Mouse (Mus musculus): ENCODE measurements around the gene Tekt3. TPM values are rescaled to one million over a fixed set of nuclear protein-coding genes. Genes with fewer than 3 reads are reported as not detected.
A peak's percentile ranks its signal among the peaks of the same experiment; 100 is the strongest.

Tekt3 gene
- polyA plus RNA-seq, 1 experiment from 2014 or later: not detected

DNA sequence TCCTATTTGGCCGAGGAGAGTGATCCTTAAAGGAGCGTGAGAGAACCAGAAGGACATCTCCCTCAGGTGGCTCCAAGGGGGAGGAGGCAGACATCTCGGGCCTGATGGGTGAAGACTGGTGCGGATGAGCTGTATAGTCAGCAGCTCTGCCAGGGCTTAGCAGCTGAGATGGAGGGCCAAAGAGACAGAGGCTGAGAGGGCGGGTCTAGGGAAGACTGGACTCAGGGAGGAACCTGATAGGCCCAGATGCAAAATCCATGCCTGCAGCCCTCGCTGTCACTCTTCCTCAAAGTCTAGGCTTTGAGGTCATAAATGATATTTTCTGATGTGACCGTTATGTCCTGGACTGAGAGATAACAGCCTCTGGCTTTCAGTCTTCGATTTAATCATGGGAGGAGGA lies 65.5 kb downstream of the Tekt3 start:
- H3K9me3 ChIP-seq (replicated peaks; ENCODE audit: control insufficient read depth, low read length, poor library complexity, severe bottlenecking): no peaks in the 10 kb centered on the region
- 82% methylated on average over 8 of the region's 8 CpGs for WGBS
- no peak for ATAC-seq
- no peak overlapping the region for H3K27ac ChIP-seq (ENCODE audit: low read length)
- H3K9ac ChIP-seq (ENCODE audit: low read depth, low read length): no peak overlapping the region
- H3K4me3 ChIP-seq (ENCODE audit: low read depth, low read length): no peak overlapping the region
- no peak overlapping the region for H3K4me2 ChIP-seq (ENCODE audit: low read length)
- no peaks in the 10 kb centered on the region for H3K36me3 ChIP-seq (ENCODE audit: control insufficient read depth, insufficient read depth, low read length)
- peaks cover 27% of the 10 kb centered on the region for H3K27me3 ChIP-seq (ENCODE audit: control insufficient read depth, insufficient read depth, low read depth, low read length)
- H3K4me1 ChIP-seq (ENCODE audit: control insufficient read depth, insufficient read depth, low read length): peaks cover 13% of the 10 kb centered on the region; the same call in 1 of the 2 replicates

DNA sequence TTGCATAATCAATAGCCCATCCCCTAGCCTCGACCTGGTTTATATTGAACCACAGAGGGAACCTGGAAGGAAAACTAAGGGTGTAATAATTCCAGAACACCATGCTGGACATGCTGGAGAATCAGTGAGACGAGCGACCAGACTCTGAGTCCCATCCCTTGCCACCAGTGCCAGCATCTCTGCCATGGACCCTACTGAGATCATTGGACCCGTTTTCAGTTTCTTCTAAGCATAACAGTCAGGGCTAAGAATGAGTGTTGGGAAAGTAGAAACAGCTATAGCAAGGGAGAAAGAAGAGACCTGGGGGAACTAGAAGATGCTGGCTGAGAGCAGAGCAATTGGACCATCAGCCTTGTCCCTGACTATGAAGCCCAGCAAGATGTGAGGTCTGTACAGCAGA lies 66.1 kb downstream of the Tekt3 start:
- Histone ChIP-seq H3K36me3 (ENCODE audit: control insufficient read depth, insufficient read depth, low read length) (no peaks in the 10 kb centered on the region), H3K9ac (ENCODE audit: low read depth, low read length) (no peak overlapping the region), H3K4me1 (ENCODE audit: control insufficient read depth, insufficient read depth, low read length) (peaks cover 18% of the 10 kb centered on the region), H3K27me3 (ENCODE audit: control insufficient read depth, insufficient read depth, low read depth, low read length) (peaks cover 33% of the 10 kb centered on the region), H3K27ac (ENCODE audit: low read length) (no peak overlapping the region), H3K4me3 (ENCODE audit: low read depth, low read length) (no peak overlapping the region), H3K4me2 (ENCODE audit: low read length) (no peak overlapping the region), H3K9me3 (replicated peaks; ENCODE audit: control insufficient read depth, low read length, poor library complexity, severe bottlenecking) (no peaks in the 10 kb centered on the region)
- 81% methylated on average over 4 of the region's 4 CpGs for WGBS
- no peak for ATAC-seq

DNA sequence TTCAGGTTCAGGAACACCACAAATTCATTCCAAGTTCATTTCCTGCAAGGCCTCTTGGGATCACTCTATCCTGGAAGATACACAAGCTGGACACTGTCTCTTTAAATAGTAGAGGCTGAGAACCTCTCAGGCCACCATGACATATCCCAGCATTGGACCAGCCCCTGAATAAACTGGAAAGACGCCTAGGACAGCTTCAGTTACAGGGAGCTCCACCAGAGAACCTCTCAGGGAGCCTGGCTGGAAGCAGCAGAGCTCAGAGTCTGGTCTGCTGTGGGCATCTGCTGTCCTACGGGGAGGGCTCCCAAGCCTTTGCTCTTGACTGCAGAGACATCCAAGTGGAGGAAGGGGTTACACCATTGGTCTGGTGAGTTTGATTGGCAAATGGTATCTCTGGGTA lies 67.3 kb downstream of the Tekt3 start, which contains the start of gene Pmp22:
TSS of gene Pmp22 (plus strand) at position 199 of the 400 bp plus-strand sequence.
- no peak for ATAC-seq
- Histone ChIP-seq H3K4me2 (ENCODE audit: low read length) (no peak within 1 kb of the TSS), H3K4me3 (ENCODE audit: low read depth, low read length) (no peak within 1 kb of the TSS), H3K9ac (ENCODE audit: low read depth, low read length) (no peak within 1 kb of the TSS), H3K27me3 (ENCODE audit: control insufficient read depth, insufficient read depth, low read depth, low read length) (peaks cover 41% of the 10 kb centered on the region), H3K36me3 (ENCODE audit: control insufficient read depth, insufficient read depth, low read length) (no peaks in the 10 kb centered on the region), H3K9me3 (replicated peaks; ENCODE audit: control insufficient read depth, low read length, poor library complexity, severe bottlenecking) (no peaks in the 10 kb centered on the region), H3K4me1 (ENCODE audit: control insufficient read depth, insufficient read depth, low read length) (peaks cover 21% of the 10 kb centered on the region), H3K27ac (ENCODE audit: low read length) (no peak within 1 kb of the TSS)
- 76% methylated on average over 2 of the region's 2 CpGs for WGBS

DNA sequence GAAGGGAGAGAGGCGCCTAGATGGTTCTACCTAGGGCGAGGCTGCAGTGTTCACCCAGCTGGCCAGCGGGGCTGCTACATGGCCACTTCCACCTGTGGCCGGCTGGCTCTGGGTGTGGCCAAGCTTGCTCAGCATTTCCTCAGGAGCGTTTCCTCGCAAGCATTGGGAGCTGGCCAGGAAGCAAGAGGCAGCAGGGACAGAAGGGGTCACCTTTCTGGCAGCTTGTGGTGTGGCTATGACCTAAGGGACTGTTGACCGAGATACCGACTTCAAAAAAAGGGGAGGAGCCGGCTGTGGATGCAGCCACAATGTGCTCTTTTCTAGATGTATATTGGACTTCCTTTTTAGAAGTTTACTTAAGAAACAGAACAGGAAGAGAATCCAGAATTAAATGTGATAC lies 67.9 kb downstream of the Tekt3 start:
- 59% methylated on average over 9 of the region's 9 CpGs for WGBS
- no peak overlapping the region for H3K4me3 ChIP-seq (ENCODE audit: low read depth, low read length)
- H3K27me3 ChIP-seq (ENCODE audit: control insufficient read depth, insufficient read depth, low read depth, low read length): peaks cover 47% of the 10 kb centered on the region
- no peak overlapping the region for H3K4me2 ChIP-seq (ENCODE audit: low read length)
- no peaks in the 10 kb centered on the region for H3K36me3 ChIP-seq (ENCODE audit: control insufficient read depth, insufficient read depth, low read length)
- H3K9ac ChIP-seq (ENCODE audit: low read depth, low read length): no peak overlapping the region
- no peaks in the 10 kb centered on the region for H3K9me3 ChIP-seq (replicated peaks; ENCODE audit: control insufficient read depth, low read length, poor library complexity, severe bottlenecking)
- ATAC-seq: no peak
- H3K27ac ChIP-seq (ENCODE audit: low read length): no peak overlapping the region
- H3K4me1 ChIP-seq (ENCODE audit: control insufficient read depth, insufficient read depth, low read length): peaks cover 21% of the 10 kb centered on the region

DNA sequence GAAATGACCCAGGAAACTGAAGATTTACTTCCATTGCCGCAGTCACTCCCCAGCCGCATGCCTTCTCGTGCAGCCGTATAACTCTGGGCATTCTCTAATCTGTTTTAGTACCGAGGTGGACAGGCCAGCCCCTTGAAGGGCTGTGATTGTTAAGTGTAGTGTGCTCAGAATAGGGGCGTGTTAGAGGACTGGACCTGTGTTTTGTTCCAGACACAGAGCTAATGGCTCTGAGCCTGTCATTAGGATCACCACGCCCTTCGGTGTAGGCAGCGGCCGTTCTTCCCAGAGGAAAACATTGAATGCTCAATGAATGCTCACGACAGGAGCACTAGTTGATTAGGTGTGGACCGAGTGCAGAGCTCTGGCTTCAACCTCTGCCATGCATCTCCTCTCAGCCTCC lies 68.4 kb downstream of the Tekt3 start:
- no peak overlapping the region for H3K4me2 ChIP-seq (ENCODE audit: low read length)
- no peak overlapping the region for H3K4me3 ChIP-seq (ENCODE audit: low read depth, low read length)
- no peaks in the 10 kb centered on the region for H3K36me3 ChIP-seq (ENCODE audit: control insufficient read depth, insufficient read depth, low read length)
- H3K9ac ChIP-seq (ENCODE audit: low read depth, low read length): no peak overlapping the region
- no peak for ATAC-seq
- H3K4me1 ChIP-seq (ENCODE audit: control insufficient read depth, insufficient read depth, low read length): peaks cover 21% of the 10 kb centered on the region
- WGBS: 65% methylated on average over 12 of the region's 12 CpGs
- H3K27ac ChIP-seq (ENCODE audit: low read length): no peak overlapping the region
- peaks cover 48% of the 10 kb centered on the region for H3K27me3 ChIP-seq (ENCODE audit: control insufficient read depth, insufficient read depth, low read depth, low read length)
- H3K9me3 ChIP-seq (replicated peaks; ENCODE audit: control insufficient read depth, low read length, poor library complexity, severe bottlenecking): no peaks in the 10 kb centered on the region

DNA sequence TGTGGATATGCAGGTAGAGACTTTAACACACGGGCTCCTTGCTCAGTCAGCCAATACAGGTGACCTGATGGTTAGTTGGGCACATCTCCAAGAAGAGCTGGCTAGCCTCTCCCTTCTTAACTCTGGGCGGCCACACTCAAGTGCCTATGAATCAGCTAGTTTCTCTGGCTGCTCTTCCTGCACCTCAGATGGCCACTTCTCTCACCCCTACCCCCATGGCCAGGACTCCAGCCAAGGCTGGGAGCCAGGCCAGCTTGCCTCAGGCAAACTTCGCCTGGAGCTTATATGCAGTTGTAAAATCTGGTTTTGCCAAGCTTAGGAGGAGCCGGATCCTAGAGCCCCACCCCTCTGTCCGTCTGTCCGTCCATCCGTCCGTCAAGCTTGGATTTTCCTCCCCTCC lies 69.0 kb downstream of the Tekt3 start:
- no peak for ATAC-seq
- H3K4me1 ChIP-seq (ENCODE audit: control insufficient read depth, insufficient read depth, low read length): peaks cover 21% of the 10 kb centered on the region
- no peak overlapping the region for H3K9ac ChIP-seq (ENCODE audit: low read depth, low read length)
- peaks cover 48% of the 10 kb centered on the region for H3K27me3 ChIP-seq (ENCODE audit: control insufficient read depth, insufficient read depth, low read depth, low read length)
- no peak overlapping the region for H3K27ac ChIP-seq (ENCODE audit: low read length)
- no peaks in the 10 kb centered on the region for H3K36me3 ChIP-seq (ENCODE audit: control insufficient read depth, insufficient read depth, low read length)
- H3K9me3 ChIP-seq (replicated peaks; ENCODE audit: control insufficient read depth, low read length, poor library complexity, severe bottlenecking): no peaks in the 10 kb centered on the region
- no peak overlapping the region; the same call in 1 of the 2 replicates for H3K4me2 ChIP-seq (ENCODE audit: low read length)
- no peak overlapping the region for H3K4me3 ChIP-seq (ENCODE audit: low read depth, low read length)
- 45% methylated on average over 8 of the region's 8 CpGs for WGBS

DNA sequence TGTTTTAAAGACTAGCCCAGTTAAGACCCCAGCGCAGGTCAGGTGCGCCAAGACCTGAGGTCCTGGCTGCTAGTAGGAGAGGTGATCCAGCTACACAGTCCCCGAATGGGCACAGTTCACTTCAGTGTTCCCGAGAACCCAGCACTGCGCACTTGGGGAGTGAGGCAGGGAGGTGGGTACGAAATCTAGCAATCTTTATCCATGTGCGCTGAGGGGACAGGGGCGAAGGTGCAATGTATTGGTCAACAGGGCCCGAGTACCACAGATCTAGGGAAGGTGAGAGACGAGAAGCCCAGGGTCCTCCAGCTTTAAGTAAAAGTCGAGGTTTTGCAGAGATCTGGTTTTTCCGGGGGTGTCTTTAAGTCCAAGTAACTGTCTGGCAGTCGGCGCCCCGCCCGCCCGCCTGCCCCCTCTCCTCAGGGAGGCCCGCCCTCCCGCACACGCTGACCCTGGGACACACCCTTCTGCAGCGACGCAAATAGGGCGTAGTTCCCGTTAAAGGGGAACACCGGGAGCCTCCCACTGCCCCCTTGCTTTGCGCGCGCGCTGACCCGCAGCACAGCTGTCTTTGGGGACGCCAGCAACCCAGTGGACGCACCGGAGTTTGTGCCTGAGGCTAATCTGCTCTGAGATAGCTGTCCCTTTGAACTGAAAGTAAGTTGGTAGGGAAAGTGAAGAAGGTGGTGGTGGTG lies 69.7 kb downstream of the Tekt3 start:
- peaks cover 21% of the 10 kb centered on the region for H3K4me1 ChIP-seq (ENCODE audit: control insufficient read depth, insufficient read depth, low read length)
- peak overlapping the region; percentile 51 for H3K4me3 ChIP-seq (ENCODE audit: low read depth, low read length)
- peaks cover 48% of the 10 kb centered on the region for H3K27me3 ChIP-seq (ENCODE audit: control insufficient read depth, insufficient read depth, low read depth, low read length)
- H3K27ac ChIP-seq (ENCODE audit: low read length): no peak overlapping the region
- H3K9me3 ChIP-seq (replicated peaks; ENCODE audit: control insufficient read depth, low read length, poor library complexity, severe bottlenecking): no peaks in the 10 kb centered on the region
- H3K4me2 ChIP-seq (ENCODE audit: low read length): peak overlapping the region; percentile 91
- 4% methylated on average over 33 of the region's 33 CpGs for WGBS
- no peak overlapping the region for H3K9ac ChIP-seq (ENCODE audit: low read depth, low read length)
- no peak for ATAC-seq
- H3K36me3 ChIP-seq (ENCODE audit: control insufficient read depth, insufficient read depth, low read length): no peaks in the 10 kb centered on the region

DNA sequence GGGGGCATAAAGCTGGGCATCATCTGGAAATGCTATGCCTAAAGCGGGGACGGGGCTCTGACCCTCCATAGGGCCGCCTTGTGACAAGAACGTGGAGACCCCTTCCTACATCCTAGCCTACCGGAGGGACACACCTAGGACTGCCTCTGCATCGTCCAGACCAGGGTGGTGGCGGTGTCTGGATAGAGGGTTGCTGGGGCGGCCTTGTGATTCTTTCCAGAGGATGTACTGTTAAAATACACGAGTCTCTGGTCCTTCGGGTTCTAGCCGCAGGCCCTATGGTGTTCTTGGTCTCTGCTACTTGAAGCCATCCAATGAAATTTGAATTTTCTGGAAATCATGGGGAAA lies 70.2 kb downstream of the Tekt3 start:
- H3K27me3 ChIP-seq (ENCODE audit: control insufficient read depth, insufficient read depth, low read depth, low read length): peaks cover 48% of the 10 kb centered on the region
- no peak overlapping the region for H3K9ac ChIP-seq (ENCODE audit: low read depth, low read length)
- H3K27ac ChIP-seq (ENCODE audit: low read length): no peak overlapping the region

DNA sequence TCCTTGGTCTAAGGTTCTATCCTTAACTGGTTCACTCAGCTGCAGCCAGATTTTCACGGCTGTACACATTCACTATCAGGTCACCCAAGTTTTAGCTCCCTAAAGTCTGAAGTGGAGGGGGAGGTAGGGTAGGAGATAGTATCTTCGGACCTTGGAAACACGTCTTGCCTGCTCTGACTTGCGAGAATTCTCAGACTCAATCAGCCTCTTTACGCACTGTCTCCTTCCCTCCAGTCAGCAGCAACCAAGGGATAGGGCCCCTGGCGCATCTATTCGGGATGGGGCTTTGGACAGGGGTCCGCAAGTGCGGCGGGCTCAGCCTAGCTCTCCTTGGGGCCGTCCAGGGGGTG lies 70.7 kb downstream of the Tekt3 start:
- no peak for ATAC-seq
- H3K27me3 ChIP-seq (ENCODE audit: control insufficient read depth, insufficient read depth, low read depth, low read length): peaks cover 48% of the 10 kb centered on the region
- no peaks in the 10 kb centered on the region for H3K36me3 ChIP-seq (ENCODE audit: control insufficient read depth, insufficient read depth, low read length)
- under 1% methylated on average over 11 of the region's 11 CpGs for WGBS
- peak overlapping the region; percentile 51 for H3K4me3 ChIP-seq (ENCODE audit: low read depth, low read length)
- peaks cover 21% of the 10 kb centered on the region for H3K4me1 ChIP-seq (ENCODE audit: control insufficient read depth, insufficient read depth, low read length)
- H3K27ac ChIP-seq (ENCODE audit: low read length): peak overlapping the region; percentile 60
- peak overlapping the region; percentile 91 for H3K4me2 ChIP-seq (ENCODE audit: low read length)
- peak overlapping the region; percentile 73 for H3K9ac ChIP-seq (ENCODE audit: low read depth, low read length)
- H3K9me3 ChIP-seq (replicated peaks; ENCODE audit: control insufficient read depth, low read length, poor library complexity, severe bottlenecking): no peaks in the 10 kb centered on the region

More for the DNA sequence above, 70.2 kb downstream of the Tekt3 start:
- H3K36me3 ChIP-seq (ENCODE audit: control insufficient read depth, insufficient read depth, low read length): no peaks in the 10 kb centered on the region
- peaks cover 21% of the 10 kb centered on the region for H3K4me1 ChIP-seq (ENCODE audit: control insufficient read depth, insufficient read depth, low read length)
- no peak for ATAC-seq
- WGBS: 10% methylated on average over 11 of the region's 11 CpGs
- peak overlapping the region; percentile 51 for H3K4me3 ChIP-seq (ENCODE audit: low read depth, low read length)
- H3K9me3 ChIP-seq (replicated peaks; ENCODE audit: control insufficient read depth, low read length, poor library complexity, severe bottlenecking): no peaks in the 10 kb centered on the region
- H3K4me2 ChIP-seq (ENCODE audit: low read length): peak overlapping the region; percentile 91

Measured in midbrain, embryonic 16.5 days (tissue).